14 mouse cellular contexts compared by ENCODE assay signal in the genomic region with DNA sequence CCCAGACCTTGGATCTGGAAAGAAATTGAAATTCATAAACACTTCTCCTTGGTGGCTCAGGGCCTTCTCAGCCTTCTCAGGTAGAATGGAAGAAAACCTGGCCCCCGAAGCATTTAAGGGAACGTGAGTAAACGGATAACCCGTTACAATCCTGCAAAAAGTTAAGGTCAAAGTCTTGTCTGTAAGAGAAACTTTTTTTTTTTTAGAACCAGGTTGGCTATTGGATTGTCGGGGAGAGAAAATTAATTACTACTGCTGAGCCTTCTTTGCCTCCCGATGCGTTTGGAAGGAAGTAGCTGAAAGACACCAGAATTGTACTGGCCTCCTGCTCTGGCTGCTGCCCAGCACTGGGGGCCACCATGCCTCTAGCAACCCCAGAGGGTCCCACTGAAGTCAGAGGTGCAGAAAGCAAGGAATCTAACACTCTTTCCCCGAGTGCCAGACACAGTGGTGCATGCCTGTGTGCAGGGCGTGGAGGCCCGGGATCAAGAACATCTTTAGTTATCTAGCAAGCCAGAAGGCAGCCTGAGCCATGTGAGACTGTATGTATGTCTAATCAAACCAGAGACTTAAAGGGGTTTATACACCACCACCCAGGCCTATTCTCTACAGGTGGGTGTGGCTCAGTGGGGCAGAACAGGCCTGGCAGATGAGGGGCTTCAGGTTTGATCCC.
DNase-seq lines count a peak whose midpoint lies in the region; ATAC-seq lines count a peak whose summit lies in the region.
"Had no signal": no experiment of that assay in that cellular context is flagged by ENCODE, and none has a peak within 500 bp of the region (broad histone marks: within the 10 kb centered on the region; RNA-seq: fewer than 3 reads in every experiment).

No protein-coding gene starts in this region.

- ATAC-seq in megakaryocyte-erythroid progenitor cell, adult 5-6 weeks (replicated peaks; ENCODE audit: low FRiP score, low TSS enrichment, poor library complexity, severe bottlenecking) = peak; percentile 90

- peak overlapping the region; percentile 50 for H3K4me3 ChIP-seq in erythroblast, embryonic 14.5 days (replicated peaks)
- H3K4me3 ChIP-seq: embryonic facial prominence, embryonic 15.5 days; limb, embryonic 13.5 days; neural tube, embryonic 15.5 days had no signal

- DNase-seq in kidney, adult 9 months = peak; percentile 72
- no peak for DNase-seq in kidney, postnatal 10 days
- peak; percentile 60 for DNase-seq in c-Kit-negative CD71-positive TER-119-positive erythroid progenitor cells, embryonic 14.5 days (ENCODE audit: low read depth, low spot score)
- no peak for DNase-seq in embryo, embryonic 10.5 days (ENCODE audit: low spot score)
- DNase-seq in gastrocnemius, postnatal 36 days = no peak
- DNase-seq: cerebellum, postnatal 14 days; kidney, adult 18-20 months; layer of hippocampus, postnatal 36 days; lung, postnatal 4 days had no signal

- no peaks in the 10 kb centered on the region for H3K27me3 ChIP-seq in erythroblast, embryonic 14.5 days (ENCODE audit: control insufficient read depth)
- H3K27me3 ChIP-seq: embryonic facial prominence, embryonic 15.5 days; limb, embryonic 13.5 days; neural tube, embryonic 15.5 days had no signal

- intact Hi-C loops in gastrocnemius, postnatal 36 days (cut with DNase I) = no loop called here

- peaks cover 2% of the 10 kb centered on the region; the same call in 1 of the 2 replicates for H3K9me3 ChIP-seq in erythroblast, embryonic 14.5 days (ENCODE audit: control insufficient read depth, low read length)
- H3K9me3 ChIP-seq: embryonic facial prominence, embryonic 15.5 days; limb, embryonic 13.5 days; neural tube, embryonic 15.5 days had no signal

- H3K4me1 ChIP-seq in erythroblast, embryonic 14.5 days (ENCODE audit: control insufficient read depth) = peaks cover 89% of the 10 kb centered on the region

- peaks cover 3% of the 10 kb centered on the region for H3K36me3 ChIP-seq in erythroblast, embryonic 14.5 days (ENCODE audit: control insufficient read depth)
- H3K36me3 ChIP-seq: embryonic facial prominence, embryonic 15.5 days; limb, embryonic 13.5 days; neural tube, embryonic 15.5 days had no signal

Comparison
In these comparisons a context has a peak if more than half of its experiments do, and no peak if none do; other contexts are left out.
1. DNase-seq: peak in kidney, adult 9 months (single experiment) and c-Kit-negative CD71-positive TER-119-positive erythroid progenitor cells, embryonic 14.5 days (single experiment); none in kidney, postnatal 10 days (single experiment), embryo, embryonic 10.5 days (single experiment) and gastrocnemius, postnatal 36 days (0 of 2).